Mouse (Mus musculus) heart, postnatal 25 days (tissue): ENCODE measurements around the gene Ehmt1. TPM values are rescaled to one million over a fixed set of nuclear protein-coding genes. Genes with fewer than 3 reads are reported as not detected.

Source experiments
- DNase-seq: peaks from one replicate; pipeline ENCODE4 v3.0.0; 2022; ENCODE audit warnings: low spot score
- intact Hi-C: fragments of 180-260 bp; cut with DNase I; formaldehyde crosslinking; loops from one replicate; pipeline ENCODE4 v1.15.1; 2025
- total RNA-seq, 2 experiments: library from RNA; stranded (reverse); gene quantifications; 2 replicates each; pipeline ENCODE4 v1.2.3; 2021

Ehmt1 gene
- total RNA-seq, 2 experiments from 2014 or later, result 31.6 to 36.5 TPM

DNA sequence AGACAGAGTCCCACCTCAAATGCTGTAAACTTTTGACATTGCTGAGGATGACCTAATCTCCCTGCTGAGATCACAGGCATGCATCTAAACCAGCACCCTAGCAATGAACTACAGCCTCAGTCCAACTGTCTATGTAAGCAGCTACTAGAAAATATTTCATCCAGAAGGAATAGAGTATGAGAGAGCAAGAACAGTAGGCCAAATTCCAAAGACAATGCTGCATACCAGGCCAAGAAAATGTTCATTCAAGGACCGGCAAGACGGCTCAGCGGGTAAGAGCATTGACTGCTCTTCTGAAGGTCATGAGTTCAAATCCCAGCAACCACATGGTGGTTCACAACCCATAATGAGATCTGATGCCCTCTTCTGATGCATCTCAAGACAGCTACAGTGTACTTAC is 4.7 kb downstream of the Ehmt1 start:
- DNase-seq, result no peak
- intact Hi-C loops, result no loop called here

DNA sequence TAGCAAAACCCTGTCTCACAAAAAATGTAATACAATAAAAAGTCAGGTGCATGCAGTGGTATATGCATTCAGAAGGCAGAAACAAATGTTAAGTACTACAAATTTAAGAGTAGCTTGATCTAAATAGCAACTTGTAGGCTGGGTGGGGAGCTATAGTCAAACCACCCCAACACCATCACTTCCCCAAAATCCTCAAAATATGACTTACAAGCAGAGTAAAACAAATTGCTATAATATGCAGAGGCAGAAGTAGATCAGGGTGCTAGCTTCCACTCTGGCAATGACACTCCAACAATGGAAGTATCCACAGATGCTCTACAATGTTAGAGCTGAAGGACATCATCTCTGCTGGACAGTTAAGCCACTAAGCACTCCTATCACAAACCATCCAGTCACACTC is 6.8 kb downstream of the Ehmt1 start:
- intact Hi-C loops, result no loop called here

DNA sequence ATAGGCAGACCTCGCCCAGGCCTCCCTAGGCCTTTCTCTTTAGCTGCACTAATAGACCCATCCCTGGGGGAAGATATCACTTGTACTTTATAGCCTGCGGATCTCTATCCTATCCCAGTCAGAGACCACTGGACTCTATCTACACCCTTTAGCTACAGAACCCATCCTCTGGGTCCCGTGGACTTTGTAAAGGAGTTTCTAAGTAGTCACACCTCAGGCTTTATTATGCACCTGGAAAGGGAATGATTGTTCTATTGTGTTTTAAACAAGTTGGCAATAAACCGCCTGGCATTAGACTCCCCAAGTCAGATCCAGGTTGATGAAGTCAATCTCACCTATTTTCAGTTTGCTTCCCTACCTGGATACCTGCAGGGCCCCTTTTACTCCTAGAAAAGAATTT is 7.2 kb downstream of the Ehmt1 start:
- intact Hi-C loops, result no loop called here

More for the DNA sequence above, 6.8 kb downstream of the Ehmt1 start:
- DNase-seq, result no peak

DNA sequence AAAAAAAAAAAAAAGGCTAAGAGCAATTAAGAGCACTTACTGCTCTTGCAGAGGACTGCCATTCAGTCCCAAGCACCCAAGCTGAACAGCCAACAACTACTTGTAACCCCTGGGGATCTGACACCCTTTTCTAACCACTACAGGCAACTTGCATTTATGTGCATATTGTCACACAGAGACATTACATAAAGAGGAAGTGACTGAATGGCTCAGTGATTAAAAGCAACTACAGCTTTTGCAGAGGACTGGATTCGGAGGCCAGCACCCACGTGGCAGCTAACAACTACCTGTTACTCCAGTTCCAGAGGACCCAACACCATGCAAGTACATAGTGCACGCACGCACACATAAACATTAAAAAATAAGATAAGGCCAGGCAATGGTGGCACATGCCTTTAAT is 8.9 kb downstream of the Ehmt1 start:
- no peak for DNase-seq
- intact Hi-C loops, result no loop called here

More for the DNA sequence above, 7.2 kb downstream of the Ehmt1 start:
- no peak for DNase-seq

DNA sequence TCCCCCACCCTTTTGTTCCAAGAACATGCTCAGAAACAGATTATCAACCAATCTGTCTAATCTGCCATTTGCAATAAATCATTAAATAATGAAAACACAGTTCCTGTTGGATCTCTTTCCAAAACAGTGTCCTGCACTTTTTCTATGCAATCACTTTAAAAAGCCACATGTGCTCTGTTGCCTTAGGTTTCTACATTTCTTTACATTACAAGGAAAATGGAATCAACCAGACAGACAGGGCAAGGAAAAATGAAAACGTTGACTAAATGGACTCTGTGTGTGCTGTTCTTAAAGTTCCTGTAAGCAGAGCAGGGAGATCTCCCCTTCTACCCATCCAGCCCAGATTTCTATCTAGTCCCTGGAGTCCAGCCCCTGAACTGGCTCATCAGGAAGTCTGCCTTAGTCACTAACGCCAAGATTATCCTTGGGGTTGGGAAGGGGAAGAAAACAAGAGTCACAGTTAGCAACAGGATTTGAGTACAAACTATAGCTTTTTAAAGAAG is 13.7 kb downstream of the Ehmt1 start:
- DNase-seq, result no peak
- intact Hi-C loops, result no loop called here

DNA sequence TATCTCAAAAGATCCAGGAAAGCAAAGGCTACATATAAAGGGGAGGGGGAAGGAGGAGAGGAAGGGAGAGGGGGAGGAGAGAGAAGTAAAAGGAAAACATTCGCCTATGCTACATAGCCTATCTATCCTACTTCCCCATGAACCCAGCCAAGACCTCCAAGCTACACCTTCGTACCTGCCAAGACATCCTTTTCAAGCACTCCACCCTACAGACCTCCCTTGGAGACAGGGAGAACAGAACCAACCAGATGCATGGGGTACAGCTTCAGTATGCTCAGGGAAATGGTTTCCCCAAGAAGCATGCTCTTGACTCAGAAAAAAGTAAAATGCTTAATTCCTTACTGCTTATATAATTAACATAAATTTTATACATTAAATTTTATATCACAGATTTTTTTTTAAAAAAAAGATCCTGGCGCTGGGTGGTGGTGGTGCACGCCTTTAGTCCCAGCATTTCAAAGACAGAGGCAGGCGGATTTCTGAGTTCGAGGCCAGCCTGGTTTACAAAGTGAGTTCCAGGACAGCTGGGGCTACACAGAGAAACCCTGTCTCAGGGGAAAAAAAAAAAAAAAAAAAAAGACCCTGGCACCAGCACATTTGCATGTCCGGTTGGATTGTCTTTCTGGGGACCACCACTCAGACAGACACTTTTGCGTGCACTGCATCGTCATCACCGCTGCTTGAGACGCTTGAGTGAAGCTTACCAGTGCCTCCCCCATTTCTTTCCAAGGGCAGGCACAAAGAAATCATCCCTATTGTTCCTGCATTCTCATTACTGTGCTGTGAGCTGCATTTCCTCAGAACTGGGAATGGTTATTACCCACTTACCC is 14.4 kb downstream of the Ehmt1 start:
- DNase-seq, result no peak
- intact Hi-C loops, result loop anchor here (5.0 kb wide), 1 partner anchor 38 kb away; no protein-coding TSS in a partner anchor

DNA sequence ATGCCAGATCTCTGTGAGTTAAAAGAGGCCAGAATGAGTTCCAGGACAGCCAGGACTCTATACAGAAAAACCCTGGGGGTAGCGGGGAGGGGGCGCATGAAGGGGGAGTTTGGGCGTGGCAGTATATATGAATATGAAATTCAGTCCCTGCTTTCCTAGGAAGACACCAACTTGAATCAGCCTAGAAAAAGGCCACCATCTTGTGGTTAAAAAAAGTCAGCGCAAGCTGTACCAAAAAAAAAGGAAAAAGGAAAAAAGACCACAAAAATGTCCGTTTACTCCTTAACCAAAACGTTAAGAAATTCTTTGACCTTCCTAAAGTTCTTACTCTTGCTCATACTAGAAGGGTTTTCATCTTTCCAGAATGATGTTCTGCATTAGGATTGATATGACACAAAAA is 16.4 kb downstream of the Ehmt1 start:
- no peak for DNase-seq
- intact Hi-C loops, result loop anchor here (5.0 kb wide), 1 partner anchor 36 kb away; no protein-coding TSS in a partner anchor

DNA sequence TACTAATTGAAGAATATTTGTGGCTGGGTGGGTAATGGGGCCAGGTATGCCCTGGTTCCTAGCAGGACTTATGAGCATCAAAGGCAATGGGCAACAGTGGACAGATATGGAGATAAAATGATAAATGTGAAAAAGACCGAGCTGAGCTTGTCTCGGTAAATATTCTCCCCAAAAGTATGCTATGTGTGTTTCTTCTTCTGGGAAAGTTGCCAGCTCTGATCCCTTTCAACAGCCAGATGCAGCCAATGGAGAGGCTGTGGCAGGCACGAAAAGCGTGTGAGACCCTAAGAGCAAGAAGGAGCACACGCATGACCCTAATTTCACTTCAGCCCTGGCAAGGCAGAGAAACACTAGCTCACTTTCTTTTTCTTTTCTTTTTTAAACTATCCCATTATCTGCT is 18.4 kb downstream of the Ehmt1 start:
- intact Hi-C loops, result loop anchor here (5.0 kb wide), 1 partner anchor 34 kb away; no protein-coding TSS in a partner anchor
- DNase-seq, result no peak

DNA sequence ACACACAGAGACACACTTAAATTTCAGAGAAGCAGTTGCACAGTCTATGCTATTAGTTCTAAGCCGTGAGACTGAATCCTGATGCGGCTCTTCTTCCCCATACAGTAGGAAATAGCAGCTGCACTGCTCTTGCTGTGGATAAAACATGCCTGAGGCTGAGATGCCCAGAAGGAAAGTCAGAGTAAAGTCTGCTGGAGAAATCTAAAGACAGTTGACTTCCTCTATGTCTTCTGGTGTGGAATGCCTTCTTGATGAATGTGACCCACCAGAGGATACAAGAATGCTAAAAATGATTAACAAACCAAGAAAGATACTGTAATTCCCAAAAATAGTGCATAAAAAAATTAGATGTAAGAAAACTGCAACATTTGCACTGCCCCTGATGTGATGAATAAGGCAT is 20.1 kb downstream of the Ehmt1 start:
- no peak for DNase-seq
- intact Hi-C loops, result no loop called here

DNA sequence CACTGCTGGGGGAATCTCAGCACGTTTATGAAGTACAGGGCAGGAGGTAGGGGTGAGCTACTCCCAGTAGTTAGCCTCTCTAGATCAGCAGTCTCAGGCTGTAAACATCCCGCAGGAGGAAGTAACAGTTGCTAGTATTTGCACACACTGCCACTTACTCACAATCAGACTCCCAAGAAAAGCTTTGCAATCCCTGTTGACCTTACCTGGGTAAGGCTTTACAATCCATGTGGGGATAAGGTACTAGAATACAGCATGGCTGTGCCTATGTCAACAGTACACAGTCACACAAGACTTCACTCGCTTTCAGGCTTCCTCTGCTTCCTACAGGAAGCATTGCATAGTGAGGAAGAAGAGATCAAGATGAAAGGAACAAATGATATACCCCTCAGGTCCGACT is 22.7 kb downstream of the Ehmt1 start:
- no peak for DNase-seq
- intact Hi-C loops, result no loop called here

DNA sequence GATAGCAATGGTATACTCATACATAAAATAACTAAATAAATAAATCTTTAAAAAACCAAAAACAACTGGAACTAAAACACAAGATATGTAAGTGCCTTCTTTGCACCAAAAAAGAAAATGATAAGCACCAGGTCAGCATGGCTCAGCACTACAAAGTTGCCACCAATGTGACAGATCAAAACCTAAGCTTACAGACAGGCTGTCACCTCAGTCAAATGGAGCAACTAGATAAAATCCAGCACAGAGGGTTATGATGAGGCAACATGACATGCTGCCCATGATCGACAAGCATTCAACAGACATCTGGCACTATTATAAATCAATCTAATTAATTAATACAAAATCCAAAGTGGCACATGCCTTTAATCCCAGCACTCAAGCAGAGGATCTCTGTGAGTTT is 25.2 kb downstream of the Ehmt1 start:
- no peak for DNase-seq
- intact Hi-C loops, result no loop called here

DNA sequence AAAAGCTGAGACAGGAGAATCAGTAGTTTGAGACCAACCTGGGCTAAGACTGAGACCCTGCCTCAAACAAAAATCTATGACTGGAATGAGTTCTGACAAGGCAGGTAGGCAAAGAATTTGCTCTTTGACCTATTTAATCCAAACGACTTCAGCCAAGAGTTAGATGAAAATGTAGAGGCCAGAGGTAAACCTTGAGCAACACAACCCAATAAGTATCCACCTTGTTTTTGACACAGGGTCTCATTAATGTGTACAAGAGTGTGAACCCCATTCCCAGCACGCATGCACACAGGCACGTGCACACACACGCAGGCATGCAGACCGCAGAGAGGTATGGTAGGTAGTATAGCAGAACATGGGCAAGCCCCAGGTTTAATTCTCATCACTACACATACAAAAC is 27.1 kb downstream of the Ehmt1 start:
- intact Hi-C loops, result no loop called here
- no peak for DNase-seq

DNA sequence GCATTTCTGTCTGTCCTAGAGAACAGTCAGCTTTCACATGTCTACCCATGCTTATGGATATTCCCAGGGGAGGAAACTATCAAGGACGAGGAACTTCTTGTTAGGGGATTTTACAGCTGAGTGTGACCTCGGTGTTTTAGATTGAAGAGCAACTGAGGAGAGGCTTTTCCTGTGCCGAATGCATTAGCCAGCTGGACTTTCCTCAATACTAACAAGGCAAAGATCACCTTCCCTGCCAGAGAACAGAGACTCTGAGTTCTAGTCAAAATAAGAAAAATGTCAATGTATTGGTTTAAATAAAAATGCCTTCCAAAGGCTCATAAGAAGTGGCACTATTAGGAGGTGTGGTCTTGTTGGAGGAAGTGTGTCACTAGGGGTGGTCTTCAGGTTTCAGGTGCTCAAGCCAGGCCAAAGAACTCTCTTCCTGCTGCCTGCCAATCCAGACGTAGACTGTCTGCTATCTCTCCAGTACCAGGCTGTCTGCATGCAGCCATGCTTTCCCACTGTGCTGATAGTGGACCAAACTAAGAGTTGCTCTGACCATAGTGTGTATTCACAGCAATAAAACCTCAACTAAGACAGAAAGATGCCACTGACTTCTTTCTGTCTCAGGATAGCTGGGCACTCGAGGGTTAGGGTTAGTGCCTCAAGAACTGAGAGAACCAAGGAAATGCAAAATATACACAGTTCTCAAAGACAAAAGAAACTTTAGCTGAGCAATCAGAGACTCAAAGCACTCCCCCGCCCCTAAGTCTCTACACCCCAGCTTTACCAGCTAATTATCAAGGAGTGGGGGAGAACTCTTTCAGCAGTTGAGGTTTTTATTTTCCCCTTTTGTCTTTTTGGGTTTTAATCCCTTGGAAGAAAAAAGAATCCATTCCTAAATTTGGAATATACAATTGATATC is 28.6 kb downstream of the Ehmt1 start:
- intact Hi-C loops, result no loop called here
- no peak for DNase-seq

DNA sequence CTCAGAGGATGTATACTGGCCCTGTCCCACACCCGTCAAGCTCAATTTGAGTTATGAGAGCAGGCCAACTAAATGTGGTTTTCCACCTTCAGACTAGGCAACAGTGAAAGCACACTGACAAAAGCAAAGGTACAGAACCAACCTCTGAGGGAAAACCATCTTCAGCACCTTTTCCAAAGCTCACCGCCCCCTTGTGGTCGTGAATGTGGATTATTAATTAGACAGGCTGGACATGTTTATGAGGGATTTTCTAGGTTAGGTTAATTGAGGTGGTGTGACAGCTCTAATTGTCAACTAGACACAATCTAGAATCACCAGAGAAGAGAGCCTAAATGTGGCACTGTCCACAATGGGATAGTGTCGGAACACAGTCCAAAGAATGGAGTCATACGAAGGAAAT is 30.5 kb downstream of the Ehmt1 start:
- no peak for DNase-seq

DNA sequence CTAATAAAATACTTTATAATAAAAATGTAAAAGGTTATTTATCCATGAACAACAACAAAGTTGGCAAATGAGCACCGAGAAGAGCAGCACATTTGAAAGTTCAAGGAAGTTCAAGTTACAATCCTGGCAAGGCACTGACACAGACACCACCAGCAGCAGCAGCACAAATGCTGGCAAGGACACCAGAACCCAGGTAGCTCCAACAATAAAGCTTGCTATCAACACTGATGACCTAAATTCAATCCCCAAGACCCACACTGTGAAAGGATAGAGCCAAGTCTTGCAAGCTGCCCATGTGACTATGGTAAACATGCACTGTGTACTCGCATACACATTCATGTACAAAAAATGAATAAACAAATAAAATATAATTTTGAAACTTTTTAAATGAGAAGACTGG is 38.7 kb downstream of the Ehmt1 start:
- DNase-seq, result no peak
- intact Hi-C loops, result no loop called here

More for the DNA sequence above, 30.5 kb downstream of the Ehmt1 start:
- intact Hi-C loops, result no loop called here

DNA sequence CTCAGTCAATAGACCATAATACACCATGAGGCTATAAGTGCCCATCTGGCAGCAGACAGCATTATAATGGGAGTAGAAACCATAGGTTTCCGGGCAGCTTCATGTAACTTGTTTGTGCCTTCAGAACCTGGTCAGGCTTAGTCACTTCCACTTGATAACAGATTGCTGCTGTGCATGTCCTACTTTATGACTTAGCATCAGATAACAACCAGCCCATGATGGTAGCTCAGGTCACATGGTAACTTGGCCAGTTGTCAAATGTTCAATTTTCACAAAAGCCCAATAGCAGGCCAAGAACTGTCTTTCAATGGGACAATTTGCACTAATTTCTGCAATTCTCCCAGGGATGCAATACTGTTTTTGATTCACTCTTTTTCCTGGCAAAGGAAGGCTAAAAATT is 48.5 kb downstream of the Ehmt1 start:
- DNase-seq, result no peak
- intact Hi-C loops, result loop anchor here (5.0 kb wide), 1 partner anchor 956 kb away; no protein-coding TSS in a partner anchor

DNA sequence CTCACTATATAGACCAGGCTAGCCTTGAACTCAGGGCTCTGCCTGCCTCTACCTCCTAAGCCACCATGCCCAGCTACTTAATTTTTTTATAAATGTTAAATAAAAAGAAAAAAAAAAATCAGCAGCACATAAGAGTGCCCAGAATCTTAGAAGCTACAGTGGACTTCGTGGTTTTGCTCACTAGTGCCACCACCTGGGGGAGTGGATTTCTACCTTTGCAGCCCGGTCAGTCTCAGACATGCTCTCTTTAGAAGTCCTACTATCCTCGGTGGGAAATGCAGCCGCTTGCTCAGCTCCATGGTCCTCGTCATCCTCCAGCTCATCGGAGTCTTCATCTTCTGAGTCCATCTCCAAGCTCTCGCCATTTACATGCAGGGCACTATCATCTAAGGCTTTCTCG is 56.4 kb downstream of the Ehmt1 start:
- intact Hi-C loops, result no loop called here
- no peak for DNase-seq

DNA sequence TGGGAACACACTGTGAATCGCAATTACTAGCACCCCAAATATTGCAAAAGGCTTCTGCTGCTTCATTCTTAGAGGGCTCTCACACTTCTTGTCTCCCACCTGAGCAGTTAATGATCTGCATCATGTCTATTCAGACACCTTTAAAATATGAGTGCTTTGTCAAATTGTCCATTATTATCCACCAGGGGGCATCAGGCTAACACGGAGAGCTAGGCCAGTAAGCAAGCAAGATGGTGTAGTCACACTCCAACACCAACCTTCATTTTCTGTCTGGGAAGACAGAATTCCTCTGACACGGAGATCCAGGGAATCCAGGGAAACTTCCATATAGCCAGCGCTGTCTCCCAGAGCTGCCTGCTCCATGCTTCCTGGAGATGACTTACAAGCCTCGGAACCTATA is 67.0 kb downstream of the Ehmt1 start:
- intact Hi-C loops, result loop anchor here (5.0 kb wide), 1 partner anchor 90 kb away; no protein-coding TSS in a partner anchor
- DNase-seq, result no peak

DNA sequence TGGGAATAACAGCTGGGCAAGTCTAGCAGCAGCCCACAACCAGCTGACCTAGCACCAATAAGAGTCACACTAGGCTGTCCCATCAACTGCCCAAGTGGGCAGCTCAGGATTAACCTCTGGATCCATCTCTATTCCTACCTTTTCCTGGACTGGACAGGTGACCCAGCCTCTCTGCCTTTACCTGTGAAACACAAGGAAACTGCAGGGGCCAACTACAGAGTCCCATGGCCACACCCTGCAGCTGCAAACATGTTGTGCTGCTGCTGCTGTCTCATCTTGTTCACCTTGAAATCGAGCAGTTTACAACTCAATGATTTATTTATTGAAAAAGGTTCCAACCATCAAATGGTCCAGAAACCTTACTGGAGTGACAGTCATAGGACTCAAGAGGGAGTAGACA is 72.9 kb downstream of the Ehmt1 start:
- intact Hi-C loops, result no loop called here
- no peak for DNase-seq

DNA sequence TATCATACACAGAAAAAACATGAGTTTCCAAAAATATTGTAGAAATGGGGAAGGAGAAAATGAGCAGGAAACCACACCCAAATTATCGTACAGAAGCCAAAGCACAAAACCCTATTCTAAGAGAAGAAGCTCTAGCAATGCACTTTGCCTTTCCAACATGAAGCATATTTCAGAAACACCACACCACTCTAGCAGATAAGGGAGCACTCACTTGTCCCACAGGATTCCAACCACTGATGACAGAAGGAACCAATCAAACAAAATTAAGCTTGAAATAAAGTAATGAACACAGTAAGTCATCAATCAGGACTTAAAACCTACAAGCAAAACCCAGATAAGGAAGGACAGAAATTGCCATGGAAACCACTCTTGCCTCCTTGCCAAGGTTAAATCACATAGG is 74.2 kb downstream of the Ehmt1 start:
- DNase-seq, result no peak
- intact Hi-C loops, result no loop called here

DNA sequence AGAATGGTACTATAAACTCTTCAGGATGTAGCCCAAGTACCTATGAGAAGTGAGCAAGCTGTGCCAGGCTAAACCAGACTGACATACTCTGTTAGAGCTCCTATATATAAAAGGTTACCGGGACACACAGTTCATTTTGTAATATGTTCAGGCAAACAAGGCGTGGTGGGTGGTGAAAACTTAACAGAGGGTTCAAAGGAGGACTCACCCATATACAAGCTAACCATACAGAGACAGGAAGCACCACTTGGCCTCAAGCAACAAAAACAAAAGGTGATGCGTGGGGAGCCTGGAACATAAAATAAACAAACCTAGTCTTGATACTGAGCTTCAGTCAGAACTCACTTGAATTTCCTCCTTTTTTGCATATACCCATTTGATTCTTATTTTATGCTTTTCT is 88.8 kb downstream of the Ehmt1 start:
- DNase-seq, result no peak
- intact Hi-C loops, result no loop called here
